Mouse (Mus musculus) heart, embryonic 13.5 days (tissue): ENCODE data around the gene Fstl4. TPM values are rescaled to one million over a fixed set of nuclear protein-coding genes. Genes with fewer than 3 reads are reported as not detected.

Experiments
- ATAC-seq: fragments of 200-750 bp; cut with Nextera tagmentation; 2 replicates; pipeline ENCODE4 v1.8.0; 2017; ENCODE audit warnings: moderate TSS enrichment; ENCODE audit not compliant: insufficient number of reproducible peaks, low FRiP score, low TSS enrichment; ENCODE audit errors: extremely low read depth
- H3K27ac ChIP-seq: fragments of 300-500 bp; sonication (generic); replicated peaks from 2 replicates; pipeline ENCODE4 v1.5.1; 2015; ENCODE audit warnings: moderate library complexity, mild to moderate bottlenecking, inconsistent platforms
- H3K27me3 ChIP-seq: fragments of 300-500 bp; sonication (generic); replicated peaks from 2 replicates; pipeline ENCODE4 v1.6.1; 2015; ENCODE audit warnings: mild to moderate bottlenecking, inconsistent platforms
- H3K36me3 ChIP-seq: fragments of 300-500 bp; sonication (generic); 2 replicates; pipeline ENCODE4 v1.6.1; 2015; ENCODE audit warnings: mild to moderate bottlenecking, inconsistent platforms
- H3K4me1 ChIP-seq: fragments of 300-500 bp; sonication (generic); 2 replicates; pipeline ENCODE4 v1.6.1; 2015; ENCODE audit warnings: inconsistent platforms
- H3K4me2 ChIP-seq: fragments of 300-500 bp; sonication (generic); 2 replicates; pipeline ENCODE4 v1.6.1; 2015; ENCODE audit warnings: inconsistent platforms, mild to moderate bottlenecking, moderate library complexity
- H3K4me3 ChIP-seq: fragments of 300-500 bp; sonication (generic); 2 replicates; pipeline ENCODE4 v1.5.1; 2015; ENCODE audit warnings: moderate library complexity, mild to moderate bottlenecking, inconsistent platforms
- H3K9ac ChIP-seq: fragments of 300-500 bp; sonication (generic); 2 replicates; pipeline ENCODE4 v1.6.1; 2015; ENCODE audit warnings: inconsistent platforms, mild to moderate bottlenecking, moderate library complexity
- H3K9me3 ChIP-seq: fragments of 300-500 bp; sonication (generic); 2 replicates; pipeline ENCODE4 v1.6.1; 2016; ENCODE audit warnings: inconsistent platforms
- WGBS: fragments of 180-500 bp; shearing (Covaris S2); methylation state at CpG from one replicate; pipeline ENCODE4 v1.1.7; 2015; ENCODE audit warnings: mixed read lengths; 5-methylcytosine and 5-hydroxymethylcytosine counted together
- polyA plus RNA-seq: library from polyadenylated mRNA; unstranded; fragments of >200 nt; fragmentation: Nextera tagmentation; extraction: Ambion mirVana; gene quantifications from 2 replicates; pipeline ENCODE4 v1.2.1, GENCODE M21; 2015

Gene Fstl4
- polyA plus RNA-seq, 1 experiment from 2014 or later, result 9.7 TPM

GRCm38 (mm10) chr11:52744593-52745450 lies 19.6 kb upstream of the Fstl4 start:
- WGBS, result 13% methylated on average over 9 of the region's 9 CpGs
- peak overlapping the region; percentile 88 for H3K27ac ChIP-seq
- H3K27me3 ChIP-seq, result no peaks in the 10 kb centered on the region
- no peaks in the 10 kb centered on the region for H3K9me3 ChIP-seq
- peaks cover 26% of the 10 kb centered on the region for H3K4me1 ChIP-seq
- no peak overlapping the region for H3K9ac ChIP-seq
- H3K4me3 ChIP-seq, result no peak overlapping the region
- peak; percentile 48; the same call in 1 of the 2 replicates for ATAC-seq
- no peaks in the 10 kb centered on the region for H3K36me3 ChIP-seq
- peak overlapping the region; percentile 42 for H3K4me2 ChIP-seq

- Histone ChIP-seq H3K4me2 (no peak overlapping the region), H3K27me3 (no peaks in the 10 kb centered on the region), H3K27ac (no peak overlapping the region), H3K9ac (no peak overlapping the region), H3K4me3 (no peak overlapping the region), H3K9me3 (no peaks in the 10 kb centered on the region), H3K36me3 (no peaks in the 10 kb centered on the region), H3K4me1 (peaks cover 20% of the 10 kb centered on the region)
- ATAC-seq, result no peak
- 73% methylated on average over 7 of the region's 7 CpGs for WGBS
These were observed 17.2 kb upstream of the Fstl4 start for GRCm38 (mm10) chr11:52747206-52747605.

GRCm38 (mm10) chr11:52747766-52748456 lies 16.5 kb upstream of the Fstl4 start:
- no peak for ATAC-seq
- 43% methylated on average over 6 of the region's 6 CpGs for whole genome bisulfite sequencing
- Histone ChIP-seq H3K27ac (no peak overlapping the region), H3K4me3 (no peak overlapping the region), H3K9me3 (no peaks in the 10 kb centered on the region), H3K27me3 (no peaks in the 10 kb centered on the region), H3K4me2 (no peak overlapping the region), H3K36me3 (no peaks in the 10 kb centered on the region), H3K9ac (no peak overlapping the region), H3K4me1 (peaks cover 20% of the 10 kb centered on the region)

- WGBS, result 73% methylated on average over 6 of the region's 6 CpGs
- Histone ChIP-seq H3K27ac (no peak overlapping the region), H3K4me3 (no peak overlapping the region), H3K36me3 (no peaks in the 10 kb centered on the region), H3K4me1 (peaks cover 10% of the 10 kb centered on the region), H3K9me3 (no peaks in the 10 kb centered on the region), H3K27me3 (no peaks in the 10 kb centered on the region), H3K9ac (no peak overlapping the region), H3K4me2 (no peak overlapping the region)
- no peak for ATAC-seq
These were observed 14.4 kb upstream of the Fstl4 start for GRCm38 (mm10) chr11:52749988-52750387.

GRCm38 (mm10) chr11:52752524-52752923 lies 11.9 kb upstream of the Fstl4 start:
- H3K27me3 ChIP-seq, result no peaks in the 10 kb centered on the region
- no peak overlapping the region for H3K27ac ChIP-seq
- no peak for ATAC-seq
- H3K9ac ChIP-seq, result no peak overlapping the region
- 79% methylated on average over 12 of the region's 12 CpGs for WGBS
- no peak overlapping the region for H3K4me2 ChIP-seq
- no peaks in the 10 kb centered on the region for H3K4me1 ChIP-seq
- no peaks in the 10 kb centered on the region for H3K36me3 ChIP-seq
- H3K4me3 ChIP-seq, result no peak overlapping the region
- H3K9me3 ChIP-seq, result no peaks in the 10 kb centered on the region

GRCm38 (mm10) chr11:52753261-52753660 lies 11.2 kb upstream of the Fstl4 start:
- Histone ChIP-seq H3K27me3 (no peaks in the 10 kb centered on the region), H3K4me1 (no peaks in the 10 kb centered on the region), H3K4me2 (no peak overlapping the region), H3K9me3 (no peaks in the 10 kb centered on the region), H3K4me3 (no peak overlapping the region), H3K27ac (no peak overlapping the region), H3K9ac (no peak overlapping the region), H3K36me3 (no peaks in the 10 kb centered on the region)
- no peak for ATAC-seq
- 45% methylated on average over 4 of the region's 4 CpGs for WGBS

GRCm38 (mm10) chr11:52761800-52762199 lies 2.6 kb upstream of the Fstl4 start:
- 86% methylated on average over 1 of the region's 1 CpGs for WGBS
- no peak overlapping the region for H3K4me2 ChIP-seq
- peaks cover 23% of the 10 kb centered on the region for H3K4me1 ChIP-seq
- no peaks in the 10 kb centered on the region for H3K9me3 ChIP-seq
- peaks cover 44% of the 10 kb centered on the region for H3K27me3 ChIP-seq
- no peaks in the 10 kb centered on the region for H3K36me3 ChIP-seq
- no peak overlapping the region for H3K9ac ChIP-seq
- H3K27ac ChIP-seq, result no peak overlapping the region
- no peak overlapping the region for H3K4me3 ChIP-seq
- ATAC-seq, result no peak

GRCm38 (mm10) chr11:52764894-52765677 lies 652 bp downstream of the Fstl4 start:
- WGBS, result under 1% methylated on average over 53 of the region's 53 CpGs
- H3K27me3 ChIP-seq, result peaks cover 56% of the 10 kb centered on the region
- H3K9ac ChIP-seq, result peak overlapping the region; percentile 84
- no peaks in the 10 kb centered on the region for H3K36me3 ChIP-seq
- no peak overlapping the region for H3K27ac ChIP-seq
- H3K9me3 ChIP-seq, result no peaks in the 10 kb centered on the region
- peaks cover 23% of the 10 kb centered on the region for H3K4me1 ChIP-seq
- no peak for ATAC-seq
- H3K4me2 ChIP-seq, result peak overlapping the region; percentile 96
- H3K4me3 ChIP-seq, result peak overlapping the region; percentile 72

GRCm38 (mm10) chr11:52765678-52766254 lies 1.3 kb downstream of the Fstl4 start:
- Histone ChIP-seq H3K4me1 (peaks cover 23% of the 10 kb centered on the region), H3K36me3 (no peaks in the 10 kb centered on the region), H3K4me2 (peak overlapping the region; percentile 96), H3K9me3 (no peaks in the 10 kb centered on the region), H3K4me3 (peak overlapping the region; percentile 72), H3K27me3 (peaks cover 60% of the 10 kb centered on the region), H3K27ac (no peak overlapping the region), H3K9ac (peak overlapping the region; percentile 84)
- no peak for ATAC-seq
- 2% methylated on average over 21 of the region's 21 CpGs for WGBS

GRCm38 (mm10) chr11:52767921-52768320 lies 3.5 kb downstream of the Fstl4 start:
- peaks cover 23% of the 10 kb centered on the region for H3K4me1 ChIP-seq
- no peak for ATAC-seq
- H3K4me2 ChIP-seq, result no peak overlapping the region
- H3K27me3 ChIP-seq, result peaks cover 55% of the 10 kb centered on the region
- no peak overlapping the region for H3K4me3 ChIP-seq
- 68% methylated on average over 3 of the region's 3 CpGs for WGBS
- H3K9me3 ChIP-seq, result no peaks in the 10 kb centered on the region
- H3K27ac ChIP-seq, result no peak overlapping the region
- no peaks in the 10 kb centered on the region for H3K36me3 ChIP-seq
- no peak overlapping the region for H3K9ac ChIP-seq

- Histone ChIP-seq H3K4me3 (no peak overlapping the region), H3K9me3 (no peaks in the 10 kb centered on the region), H3K27me3 (peaks cover 5% of the 10 kb centered on the region), H3K36me3 (no peaks in the 10 kb centered on the region), H3K27ac (no peak overlapping the region), H3K4me2 (no peak overlapping the region), H3K9ac (no peak overlapping the region), H3K4me1 (0 out of 2 replicates have a peak, but pooled peaks cover 10% of the 10 kb centered on the region)
- ATAC-seq, result no peak
- 61% methylated on average over 3 of the region's 3 CpGs for WGBS
These were observed 8.6 kb downstream of the Fstl4 start for GRCm38 (mm10) chr11:52773073-52773472.
